Mouse (Mus musculus): Measurements from ENCODE around the gene Trpm3. TPM values are rescaled to one million over a fixed set of nuclear protein-coding genes. Genes with fewer than 3 reads are reported as not detected.

The Trpm3 gene
- polyA plus RNA-seq, 1 experiment = 0.30 TPM

- H3K27me3 ChIP-seq (ENCODE audit: control insufficient read depth, insufficient read depth, low read length) = no peaks in the 10 kb centered on the region
- no peak overlapping the region for H3K4me3 ChIP-seq (ENCODE audit: control insufficient read depth, insufficient read depth, low read length)
- DNase-seq = no peak
- no peaks in the 10 kb centered on the region for H3K4me1 ChIP-seq (replicated peaks; ENCODE audit: control insufficient read depth, insufficient read depth, low read length)
- TF ChIP-seq CTCF (IDR thresholded peaks at IDR 0.05; ENCODE audit: borderline replicate concordance, control insufficient read depth, extremely low read depth, insufficient read depth, low read length, poor library complexity) (no peak), POLR2A (IDR thresholded peaks at IDR 0.05; ENCODE audit: control insufficient read depth, extremely low read depth, insufficient read depth, low read length, poor library complexity) (no peak)
- H3K27ac ChIP-seq (ENCODE audit: control insufficient read depth, insufficient read depth, low read length) = no peak overlapping the region
- H3K36me3 ChIP-seq (ENCODE audit: control insufficient read depth, insufficient read depth, low read length) = no peaks in the 10 kb centered on the region
- WGBS = 83% methylated on average over 7 of the region's 7 CpGs
Observed at GRCm38 (mm10) chr19:22930368-22930834, 791.6 kb downstream of the Trpm3 start.

- H3K4me1 ChIP-seq (replicated peaks; ENCODE audit: control insufficient read depth, insufficient read depth, low read length) = no peaks in the 10 kb centered on the region
- no peak overlapping the region for H3K4me3 ChIP-seq (ENCODE audit: control insufficient read depth, insufficient read depth, low read length)
- no peak for DNase-seq
- H3K27me3 ChIP-seq (ENCODE audit: control insufficient read depth, insufficient read depth, low read length) = no peaks in the 10 kb centered on the region
- no peak overlapping the region for H3K27ac ChIP-seq (ENCODE audit: control insufficient read depth, insufficient read depth, low read length)
- H3K36me3 ChIP-seq (ENCODE audit: control insufficient read depth, insufficient read depth, low read length) = no peaks in the 10 kb centered on the region
- TF ChIP-seq CTCF (IDR thresholded peaks at IDR 0.05; ENCODE audit: borderline replicate concordance, control insufficient read depth, extremely low read depth, insufficient read depth, low read length, poor library complexity) = no peak
- no peak for TF ChIP-seq POLR2A (IDR thresholded peaks at IDR 0.05; ENCODE audit: control insufficient read depth, extremely low read depth, insufficient read depth, low read length, poor library complexity)
- WGBS = 90% methylated on average over 6 of the region's 6 CpGs
Observed at GRCm38 (mm10) chr19:22931006-22931405, 792.2 kb downstream of the Trpm3 start.

- WGBS = 82% methylated on average over 3 of the region's 3 CpGs
- no peak overlapping the region for H3K4me3 ChIP-seq (ENCODE audit: control insufficient read depth, insufficient read depth, low read length)
- H3K27me3 ChIP-seq (ENCODE audit: control insufficient read depth, insufficient read depth, low read length) = no peaks in the 10 kb centered on the region
- TF ChIP-seq POLR2A (IDR thresholded peaks at IDR 0.05; ENCODE audit: control insufficient read depth, extremely low read depth, insufficient read depth, low read length, poor library complexity) = no peak
- no peak for TF ChIP-seq CTCF (IDR thresholded peaks at IDR 0.05; ENCODE audit: borderline replicate concordance, control insufficient read depth, extremely low read depth, insufficient read depth, low read length, poor library complexity)
- no peaks in the 10 kb centered on the region for H3K36me3 ChIP-seq (ENCODE audit: control insufficient read depth, insufficient read depth, low read length)
- no peak overlapping the region for H3K27ac ChIP-seq (ENCODE audit: control insufficient read depth, insufficient read depth, low read length)
- no peak for DNase-seq
- no peaks in the 10 kb centered on the region for H3K4me1 ChIP-seq (replicated peaks; ENCODE audit: control insufficient read depth, insufficient read depth, low read length)
Observed at GRCm38 (mm10) chr19:22935067-22935466, 796.2 kb downstream of the Trpm3 start.

GRCm38 (mm10) chr19:22938848-22939724 lies 800.2 kb downstream of the Trpm3 start:
- 82% methylated on average over 14 of the region's 14 CpGs for WGBS
- Histone ChIP-seq H3K4me3 (ENCODE audit: control insufficient read depth, insufficient read depth, low read length) (no peak overlapping the region), H3K4me1 (replicated peaks; ENCODE audit: control insufficient read depth, insufficient read depth, low read length) (no peaks in the 10 kb centered on the region), H3K36me3 (ENCODE audit: control insufficient read depth, insufficient read depth, low read length) (no peaks in the 10 kb centered on the region), H3K27me3 (ENCODE audit: control insufficient read depth, insufficient read depth, low read length) (no peaks in the 10 kb centered on the region), H3K27ac (ENCODE audit: control insufficient read depth, insufficient read depth, low read length) (no peak overlapping the region)
- DNase-seq = no peak
- TF ChIP-seq POLR2A (IDR thresholded peaks at IDR 0.05; ENCODE audit: control insufficient read depth, extremely low read depth, insufficient read depth, low read length, poor library complexity) = no peak
- no peak for TF ChIP-seq CTCF (IDR thresholded peaks at IDR 0.05; ENCODE audit: borderline replicate concordance, control insufficient read depth, extremely low read depth, insufficient read depth, low read length, poor library complexity)

GRCm38 (mm10) chr19:22939836-22940235 lies 801.0 kb downstream of the Trpm3 start:
- no peaks in the 10 kb centered on the region for H3K36me3 ChIP-seq (ENCODE audit: control insufficient read depth, insufficient read depth, low read length)
- H3K4me1 ChIP-seq (replicated peaks; ENCODE audit: control insufficient read depth, insufficient read depth, low read length) = no peaks in the 10 kb centered on the region
- no peak for DNase-seq
- 78% methylated on average over 5 of the region's 5 CpGs for WGBS
- H3K4me3 ChIP-seq (ENCODE audit: control insufficient read depth, insufficient read depth, low read length) = no peak overlapping the region
- H3K27me3 ChIP-seq (ENCODE audit: control insufficient read depth, insufficient read depth, low read length) = no peaks in the 10 kb centered on the region
- H3K27ac ChIP-seq (ENCODE audit: control insufficient read depth, insufficient read depth, low read length) = no peak overlapping the region
- TF ChIP-seq CTCF (IDR thresholded peaks at IDR 0.05; ENCODE audit: borderline replicate concordance, control insufficient read depth, extremely low read depth, insufficient read depth, low read length, poor library complexity) (no peak), POLR2A (IDR thresholded peaks at IDR 0.05; ENCODE audit: control insufficient read depth, extremely low read depth, insufficient read depth, low read length, poor library complexity) (no peak)

GRCm38 (mm10) chr19:22940487-22940886 lies 801.6 kb downstream of the Trpm3 start:
- H3K4me1 ChIP-seq (replicated peaks; ENCODE audit: control insufficient read depth, insufficient read depth, low read length) = no peaks in the 10 kb centered on the region
- no peak overlapping the region for H3K27ac ChIP-seq (ENCODE audit: control insufficient read depth, insufficient read depth, low read length)
- TF ChIP-seq POLR2A (IDR thresholded peaks at IDR 0.05; ENCODE audit: control insufficient read depth, extremely low read depth, insufficient read depth, low read length, poor library complexity) (no peak), CTCF (IDR thresholded peaks at IDR 0.05; ENCODE audit: borderline replicate concordance, control insufficient read depth, extremely low read depth, insufficient read depth, low read length, poor library complexity) (no peak)
- WGBS = 34% methylated on average over 5 of the region's 5 CpGs
- DNase-seq = no peak
- no peaks in the 10 kb centered on the region for H3K36me3 ChIP-seq (ENCODE audit: control insufficient read depth, insufficient read depth, low read length)
- H3K27me3 ChIP-seq (ENCODE audit: control insufficient read depth, insufficient read depth, low read length) = no peaks in the 10 kb centered on the region
- no peak overlapping the region for H3K4me3 ChIP-seq (ENCODE audit: control insufficient read depth, insufficient read depth, low read length)
